Mouse (Mus musculus) ES-E14 (cell line): Measurements from ENCODE around the gene Dock4.
A peak's percentile ranks its signal among the peaks of the same experiment; 100 is the strongest.

Experiments
- CHD2 ChIP-seq: IDR thresholded peaks from 2 replicates; pipeline ENCODE4 v1.6.1; 2014; ENCODE audit warnings: mild to moderate bottlenecking, low read depth, low read length, inconsistent platforms
- HCFC1 ChIP-seq: IDR thresholded peaks from 2 replicates; pipeline ENCODE4 v1.6.1; 2012; ENCODE audit warnings: low read length, inconsistent platforms, borderline replicate concordance; ENCODE audit not compliant: insufficient read depth
- MAFK ChIP-seq: IDR thresholded peaks from 2 replicates; pipeline ENCODE4 v1.6.1; 2014; ENCODE audit warnings: mild to moderate bottlenecking, low read depth, low read length, inconsistent platforms; ENCODE audit not compliant: insufficient read depth
- ZC3H11A ChIP-seq: IDR thresholded peaks from 2 replicates; pipeline ENCODE4 v1.6.1; 2012; ENCODE audit warnings: low read depth, mild to moderate bottlenecking, inconsistent platforms, low read length, borderline replicate concordance
- ZNF384 ChIP-seq: IDR thresholded peaks from 2 replicates; pipeline ENCODE4 v1.6.1; 2012; ENCODE audit warnings: low read depth, low read length, inconsistent platforms

GRCm38 (mm10) chr12:40842251-40842988, 396.7 kb downstream of the Dock4 start:
- TF ChIP-seq HCFC1 (no peak), ZC3H11A (peak; percentile 83; the same call in 1 of the 2 replicates), ZNF384 (no peak), MAFK (no peak), CHD2 (no peak)
